Mouse (Mus musculus): Measurements from ENCODE around the gene Tet3. TPM values are rescaled to one million over a fixed set of nuclear protein-coding genes. Genes with fewer than 3 reads are reported as not detected.

Tet3 gene
- total RNA-seq, 1 experiment = 6.0 TPM

GRCm38 (mm10) chr6:83419516-83419915 is 39.4 kb downstream of the Tet3 start:
- no peak overlapping the region for H3K27ac ChIP-seq (ENCODE audit: insufficient read depth, low read depth, low read length, poor library complexity, severe bottlenecking)
- H3K4me1 ChIP-seq (ENCODE audit: control insufficient read depth in 2 of 2, insufficient read depth in 2 of 2, low read length in 2 of 2, poor library complexity in 1 of 2) = peaks cover 0 to 1% of the 10 kb centered on the region in 2 experiments; a peak in 1 of 4 replicates
- no peak overlapping the region for H3K4me3 ChIP-seq (ENCODE audit: insufficient read depth in 1 of 2, low read depth in 1 of 2, low read length in 2 of 2, poor library complexity in 1 of 2, severe bottlenecking in 1 of 2)
- DNase-seq (ENCODE audit: low read depth, low spot score) = no peak
- in situ Hi-C loops (cut with MboI; ENCODE audit: low sequenced_read_pairs in 2 of 2, unreplicated experiment in 2 of 2) = no loop called here
- H3K9ac ChIP-seq (ENCODE audit: insufficient read depth, low read depth, low read length, poor library complexity, severe bottlenecking) = no peak overlapping the region
- no peaks in the 10 kb centered on the region for H3K36me3 ChIP-seq (ENCODE audit: control insufficient read depth, insufficient read depth, low read length, poor library complexity, severe bottlenecking)
- TF ChIP-seq CHD2 (IDR thresholded peaks at IDR 0.05; ENCODE audit: low read depth, low read length) (no peak), MAFK (IDR thresholded peaks at IDR 0.05; ENCODE audit: insufficient read depth, low read depth, low read length) (no peak)
- H3K9me3 ChIP-seq (ENCODE audit: control insufficient read depth, insufficient read depth, low read depth, low read length) = no peaks in the 10 kb centered on the region

GRCm38 (mm10) chr6:83417531-83417930 is 41.4 kb downstream of the Tet3 start:
- H3K36me3 ChIP-seq (ENCODE audit: control insufficient read depth, insufficient read depth, low read length, poor library complexity, severe bottlenecking) = no peaks in the 10 kb centered on the region
- in situ Hi-C loops (cut with MboI; ENCODE audit: low sequenced_read_pairs in 2 of 2, unreplicated experiment in 2 of 2) = no loop called here

GRCm38 (mm10) chr6:83417104-83417502 is 41.8 kb downstream of the Tet3 start:
- no peak for DNase-seq (ENCODE audit: low read depth, low spot score)
- TF ChIP-seq CHD2 (IDR thresholded peaks at IDR 0.05; ENCODE audit: low read depth, low read length) (no peak), MAFK (IDR thresholded peaks at IDR 0.05; ENCODE audit: insufficient read depth, low read depth, low read length) (no peak), ZC3H11A (IDR thresholded peaks at IDR 0.05; ENCODE audit: borderline replicate concordance, low read depth, low read length) (no peak), ZNF384 (IDR thresholded peaks at IDR 0.05; ENCODE audit: low read depth, low read length) (no peak), HCFC1 (IDR thresholded peaks at IDR 0.05; ENCODE audit: borderline replicate concordance, insufficient read depth, low read length) (no peak)
- in situ Hi-C loops (cut with MboI; ENCODE audit: low sequenced_read_pairs in 2 of 2, unreplicated experiment in 2 of 2) = no loop called here
- Histone ChIP-seq H3K4me1 (ENCODE audit: control insufficient read depth in 2 of 2, insufficient read depth in 2 of 2, low read length in 2 of 2, poor library complexity in 1 of 2) (peaks cover 0 to 1% of the 10 kb centered on the region in 2 experiments; a peak in 1 of 4 replicates), H3K9ac (ENCODE audit: insufficient read depth, low read depth, low read length, poor library complexity, severe bottlenecking) (no peak overlapping the region), H3K36me3 (ENCODE audit: control insufficient read depth, insufficient read depth, low read length, poor library complexity, severe bottlenecking) (no peaks in the 10 kb centered on the region), H3K27ac (ENCODE audit: insufficient read depth, low read depth, low read length, poor library complexity, severe bottlenecking) (no peak overlapping the region), H3K4me3 (ENCODE audit: insufficient read depth in 1 of 2, low read depth in 1 of 2, low read length in 2 of 2, poor library complexity in 1 of 2, severe bottlenecking in 1 of 2) (no peak overlapping the region), H3K9me3 (ENCODE audit: control insufficient read depth, insufficient read depth, low read depth, low read length) (no peaks in the 10 kb centered on the region)

More at GRCm38 (mm10) chr6:83417531-83417930, 41.4 kb downstream of the Tet3 start:
- no peaks in the 10 kb centered on the region for H3K9me3 ChIP-seq (ENCODE audit: control insufficient read depth, insufficient read depth, low read depth, low read length)
- no peak for TF ChIP-seq ZNF384 (IDR thresholded peaks at IDR 0.05; ENCODE audit: low read depth, low read length)
- H3K4me1 ChIP-seq (ENCODE audit: control insufficient read depth in 2 of 2, insufficient read depth in 2 of 2, low read length in 2 of 2, poor library complexity in 1 of 2) = peaks cover 0 to 1% of the 10 kb centered on the region in 2 experiments; a peak in 1 of 4 replicates
- H3K9ac ChIP-seq (ENCODE audit: insufficient read depth, low read depth, low read length, poor library complexity, severe bottlenecking) = no peak overlapping the region
- H3K4me3 ChIP-seq (ENCODE audit: insufficient read depth in 1 of 2, low read depth in 1 of 2, low read length in 2 of 2, poor library complexity in 1 of 2, severe bottlenecking in 1 of 2) = no peak overlapping the region
- no peak overlapping the region for H3K27ac ChIP-seq (ENCODE audit: insufficient read depth, low read depth, low read length, poor library complexity, severe bottlenecking)
- DNase-seq (ENCODE audit: low read depth, low spot score) = no peak

- no peak overlapping the region for H3K4me3 ChIP-seq (ENCODE audit: insufficient read depth in 1 of 2, low read depth in 1 of 2, low read length in 2 of 2, poor library complexity in 1 of 2, severe bottlenecking in 1 of 2)
- H3K9ac ChIP-seq (ENCODE audit: insufficient read depth, low read depth, low read length, poor library complexity, severe bottlenecking) = no peak overlapping the region
- H3K4me1 ChIP-seq (ENCODE audit: control insufficient read depth in 2 of 2, insufficient read depth in 2 of 2, low read length in 2 of 2, poor library complexity in 1 of 2) = peaks cover 0 to 1% of the 10 kb centered on the region in 2 experiments; a peak in 1 of 4 replicates
- H3K36me3 ChIP-seq (ENCODE audit: control insufficient read depth, insufficient read depth, low read length, poor library complexity, severe bottlenecking) = no peaks in the 10 kb centered on the region
- in situ Hi-C loops (cut with MboI; ENCODE audit: low sequenced_read_pairs in 2 of 2, unreplicated experiment in 2 of 2) = no loop called here
- H3K27ac ChIP-seq (ENCODE audit: insufficient read depth, low read depth, low read length, poor library complexity, severe bottlenecking) = no peak overlapping the region
- TF ChIP-seq CHD2 (IDR thresholded peaks at IDR 0.05; ENCODE audit: low read depth, low read length) (no peak), ZC3H11A (IDR thresholded peaks at IDR 0.05; ENCODE audit: borderline replicate concordance, low read depth, low read length) (no peak), HCFC1 (IDR thresholded peaks at IDR 0.05; ENCODE audit: borderline replicate concordance, insufficient read depth, low read length) (no peak), ZNF384 (IDR thresholded peaks at IDR 0.05; ENCODE audit: low read depth, low read length) (peak; percentile 70; the same call in 1 of the 2 replicates), MAFK (IDR thresholded peaks at IDR 0.05; ENCODE audit: insufficient read depth, low read depth, low read length) (no peak)
- H3K9me3 ChIP-seq (ENCODE audit: control insufficient read depth, insufficient read depth, low read depth, low read length) = no peaks in the 10 kb centered on the region
- no peak for DNase-seq (ENCODE audit: low read depth, low spot score)
Measured at GRCm38 (mm10) chr6:83416261-83417103, 42.4 kb downstream of the Tet3 start.

Data from ES-E14 (cell line).